Mouse (Mus musculus): ENCODE data around the gene Furin.

The Furin gene

DNA sequence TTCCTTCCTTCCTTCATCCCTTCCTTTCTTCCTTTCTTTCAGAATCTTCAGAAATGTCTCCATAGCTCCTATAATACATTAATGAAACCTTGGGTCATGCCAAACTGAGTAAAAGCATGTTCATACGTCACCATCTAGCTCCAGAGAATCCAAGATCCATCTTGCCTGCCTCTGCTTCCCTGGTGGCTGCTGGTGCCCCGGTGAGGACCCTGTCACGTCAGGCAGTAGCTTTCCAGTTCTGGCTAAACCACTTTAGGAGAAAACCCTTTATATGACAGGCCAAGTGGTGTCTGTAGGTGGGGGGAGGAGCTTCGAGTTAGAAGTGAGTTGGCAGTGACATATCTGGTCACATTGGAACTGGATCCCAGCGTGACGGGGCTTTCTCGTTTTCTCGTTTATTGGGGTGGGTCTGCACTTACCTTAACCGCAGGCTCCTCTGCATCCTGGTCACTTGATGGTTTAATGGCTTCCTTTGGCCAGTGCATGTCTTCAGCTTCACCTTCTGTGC is at the start of gene Furin:
Gene Furin, minus strand, starts transcription at position 249 of the 508 bp plus-strand sequence.
- no peak for DNase-seq

- peak in 1 of 2 experiments; percentile 16 for DNase-seq
These were observed 49.5 kb upstream of the Furin start for GRCm38 (mm10) chr7:80454786-80455185.

DNA sequence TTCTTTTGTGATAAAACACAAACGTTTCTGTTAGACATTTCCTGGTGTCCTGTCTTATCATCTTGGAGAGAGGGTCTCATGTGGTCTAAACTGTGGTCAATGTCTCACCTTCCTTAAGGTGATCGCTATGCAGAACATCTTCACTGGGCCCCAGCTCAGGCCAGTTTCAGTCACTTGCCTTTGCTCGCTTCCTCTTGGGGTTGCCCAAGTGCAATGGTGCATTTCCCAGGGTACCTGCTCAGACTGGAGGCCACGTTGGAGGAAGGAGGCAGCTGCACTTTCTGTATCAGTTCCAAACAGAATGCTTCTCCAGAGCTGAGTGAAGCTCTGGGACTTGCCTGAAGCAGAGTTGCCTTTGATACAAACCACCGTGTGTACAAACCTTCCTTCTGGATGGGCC is 48.8 kb upstream of the Furin start:
- DNase-seq: no peak

- no peak for DNase-seq
These were observed 47.9 kb upstream of the Furin start for GRCm38 (mm10) chr7:80453121-80453520.

DNA sequence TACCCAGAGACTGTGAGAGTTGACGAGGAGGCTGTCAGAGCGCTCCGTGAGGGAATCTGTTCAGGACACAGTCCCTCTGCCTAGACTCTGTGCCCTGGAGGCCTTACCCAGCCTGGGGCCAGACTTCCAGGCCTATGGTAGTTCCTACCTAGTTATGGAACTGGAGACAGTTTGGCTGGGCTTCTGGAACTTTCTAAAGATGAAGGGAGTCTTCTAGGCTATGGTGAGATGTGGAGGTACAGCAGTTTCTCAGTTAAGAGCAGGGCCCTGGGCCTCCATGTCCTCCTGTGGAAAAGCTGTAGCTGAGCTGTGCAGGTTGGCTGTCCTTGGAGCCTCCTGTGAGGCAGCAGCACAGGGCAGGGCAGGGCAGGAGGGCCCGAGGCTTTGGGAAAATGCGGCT is 47.0 kb upstream of the Furin start:
- DNase-seq: no peak

GRCm38 (mm10) chr7:80451550-80452232 is 46.5 kb upstream of the Furin start:
- no peak for DNase-seq

- DNase-seq: no peak
These were observed 45.1 kb upstream of the Furin start for GRCm38 (mm10) chr7:80450354-80450753.

DNA sequence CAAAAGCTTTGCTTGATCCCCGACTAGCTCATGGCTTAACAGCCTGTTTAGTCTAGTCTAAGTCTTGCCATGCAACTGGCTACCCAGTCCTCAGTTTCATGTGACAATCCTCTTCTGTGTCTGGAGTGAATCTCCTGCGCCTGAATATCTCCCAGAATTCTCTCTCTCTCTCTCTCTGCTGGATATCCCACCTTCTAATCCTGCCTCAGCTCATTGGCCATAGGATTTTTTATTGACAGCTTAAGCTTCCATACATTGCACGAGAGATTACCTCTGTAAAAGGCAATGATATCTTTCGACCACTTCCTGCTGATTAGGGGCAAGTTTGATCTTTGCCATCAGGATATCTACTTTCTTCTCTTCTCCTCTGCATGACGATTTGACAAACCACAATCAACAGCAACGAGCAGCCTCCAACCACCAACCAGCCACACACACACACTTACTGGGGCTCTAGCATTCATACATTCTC is 44.4 kb upstream of the Furin start:
- DNase-seq: no peak

GRCm38 (mm10) chr7:80447336-80447735 is 42.1 kb upstream of the Furin start:
- no peak for DNase-seq

DNA sequence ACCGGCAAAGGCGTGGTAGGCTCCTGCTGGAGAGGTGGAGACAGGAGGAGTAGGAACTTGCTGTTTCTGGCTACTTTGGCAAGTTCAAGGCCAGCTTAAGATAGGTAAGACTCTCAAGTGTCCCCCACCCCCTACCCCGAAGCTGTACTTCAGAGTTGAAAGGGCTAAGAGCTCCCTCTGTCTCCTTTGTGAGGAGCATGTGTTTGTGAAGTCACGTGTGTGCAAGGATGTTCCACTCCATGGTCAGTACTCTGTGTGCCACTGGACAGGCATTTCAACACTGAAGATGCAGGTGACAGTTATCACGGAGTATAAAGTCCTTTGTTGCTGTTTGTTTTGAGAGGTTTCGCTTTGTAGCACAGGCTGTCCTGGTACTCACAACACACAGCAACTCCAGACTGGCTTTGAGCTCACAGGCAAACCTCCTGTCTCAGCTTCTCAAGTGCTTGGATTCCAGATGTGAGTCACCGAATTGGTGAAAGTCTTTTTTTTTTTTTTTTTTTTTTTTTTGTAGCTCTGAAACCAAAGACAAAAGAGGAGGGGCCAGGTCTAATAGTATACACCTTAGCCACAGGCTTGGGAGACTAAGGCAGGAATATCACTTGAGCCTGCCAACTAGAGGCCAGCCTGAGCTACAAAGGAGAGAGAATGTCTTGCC is 41.1 kb upstream of the Furin start:
- peak; percentile 19 to 50 for DNase-seq

DNA sequence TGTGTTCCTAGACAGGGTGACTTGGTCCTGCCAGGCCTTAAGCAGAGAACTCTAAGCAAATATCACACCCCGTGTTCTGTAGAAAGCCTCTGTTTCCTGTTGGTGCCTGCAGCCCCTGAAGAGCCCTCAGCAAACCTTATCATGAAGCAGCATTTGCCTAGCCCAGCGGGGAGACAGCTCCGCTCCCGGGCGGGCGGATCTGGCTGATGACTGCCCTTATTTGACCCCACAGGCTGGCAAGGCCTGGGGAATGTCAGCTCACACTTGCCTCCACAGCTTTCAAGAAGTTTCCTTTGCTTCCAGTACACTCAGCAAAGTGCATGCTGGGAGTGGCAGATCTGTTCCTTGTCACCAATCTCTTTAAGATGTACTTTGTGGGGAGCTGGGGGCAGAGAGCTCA is 40.3 kb upstream of the Furin start:
- peak; percentile 67 to 79 for DNase-seq

GRCm38 (mm10) chr7:80444401-80445249 is 39.4 kb upstream of the Furin start:
- no peak for DNase-seq

DNA sequence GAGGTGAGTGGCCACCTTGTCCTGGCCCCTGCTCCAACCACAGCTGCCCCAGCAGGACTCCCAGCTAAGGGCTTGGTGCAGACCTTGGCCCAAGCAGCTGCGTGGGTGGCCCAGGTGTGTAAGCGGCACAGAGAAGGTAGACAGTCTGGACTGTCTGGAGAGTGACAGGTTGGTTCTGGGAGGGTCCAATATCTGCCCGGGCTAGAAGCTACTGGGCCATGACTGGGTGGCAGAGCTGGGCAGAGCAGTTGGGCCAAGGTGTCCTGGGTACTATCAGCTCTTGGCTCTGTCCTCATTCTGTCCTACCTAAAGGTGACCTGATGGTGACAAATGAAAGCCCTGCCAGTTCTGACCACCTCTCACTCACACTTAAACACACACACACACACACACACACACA is 37.9 kb upstream of the Furin start:
- DNase-seq: no peak

DNA sequence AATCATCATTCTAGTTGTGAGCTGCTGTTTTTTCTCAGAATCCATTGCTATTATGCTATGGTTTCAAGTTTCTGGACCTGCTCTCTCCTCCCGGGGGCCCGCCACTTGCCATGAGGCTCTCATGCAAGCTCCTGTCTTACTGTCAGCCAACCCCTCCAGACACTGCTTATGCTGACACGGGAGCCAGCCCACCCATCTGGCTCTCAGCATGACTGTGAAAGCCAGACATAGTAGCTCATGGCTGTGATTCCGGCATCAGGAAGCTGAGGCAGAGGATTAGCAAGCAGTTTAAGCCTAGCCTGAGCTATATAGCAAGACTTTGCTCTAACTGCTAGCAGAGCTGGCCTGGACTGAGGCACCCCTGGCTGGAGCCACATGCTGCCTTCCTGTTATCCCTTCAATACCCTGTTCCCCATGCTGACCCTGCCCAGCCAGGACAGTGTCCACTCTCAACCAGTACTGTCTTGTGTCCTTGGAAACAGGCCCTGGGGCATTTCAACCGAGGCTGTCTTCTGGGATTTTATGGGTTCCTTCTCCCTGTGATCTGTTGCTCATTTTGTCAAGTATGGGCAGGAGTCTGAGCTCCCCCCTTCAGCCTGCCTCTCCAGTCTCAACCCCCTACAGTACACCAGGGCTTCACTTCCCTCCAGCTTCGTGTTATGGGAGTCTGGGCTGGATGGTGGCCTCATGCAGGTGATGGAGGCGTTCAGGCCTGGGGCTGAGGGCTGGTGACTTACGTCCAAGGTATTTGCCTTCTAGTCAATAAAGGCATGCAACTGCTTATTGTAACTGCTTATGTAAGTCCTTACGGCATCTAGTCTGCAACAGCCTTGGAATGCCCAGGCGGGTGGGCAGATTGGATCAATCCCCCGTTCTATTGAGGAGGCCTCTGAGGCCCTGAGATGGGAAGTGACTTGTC is 37.0 kb upstream of the Furin start:
- DNase-seq: peak; percentile 27 to 41

DNA sequence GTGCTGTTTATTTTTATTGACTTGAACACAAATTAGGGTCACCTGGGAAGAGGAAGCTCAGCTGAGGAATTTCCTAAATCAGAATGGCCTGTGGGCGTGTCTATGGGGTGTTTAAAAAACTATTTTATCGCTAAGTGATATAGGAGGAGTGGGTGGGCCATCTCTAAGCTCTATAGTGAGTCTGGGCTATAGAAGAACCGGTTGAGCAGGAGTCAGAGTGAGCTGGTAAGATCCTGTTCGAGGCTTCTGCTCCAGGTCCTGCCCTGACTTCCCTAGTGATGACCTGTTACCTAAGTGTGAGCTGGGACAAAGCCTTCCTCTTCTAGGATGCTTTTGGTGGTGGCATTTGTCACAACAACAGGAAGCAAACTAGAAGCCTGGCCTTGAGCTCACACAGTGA is 35.4 kb upstream of the Furin start:
- no peak for DNase-seq

DNA sequence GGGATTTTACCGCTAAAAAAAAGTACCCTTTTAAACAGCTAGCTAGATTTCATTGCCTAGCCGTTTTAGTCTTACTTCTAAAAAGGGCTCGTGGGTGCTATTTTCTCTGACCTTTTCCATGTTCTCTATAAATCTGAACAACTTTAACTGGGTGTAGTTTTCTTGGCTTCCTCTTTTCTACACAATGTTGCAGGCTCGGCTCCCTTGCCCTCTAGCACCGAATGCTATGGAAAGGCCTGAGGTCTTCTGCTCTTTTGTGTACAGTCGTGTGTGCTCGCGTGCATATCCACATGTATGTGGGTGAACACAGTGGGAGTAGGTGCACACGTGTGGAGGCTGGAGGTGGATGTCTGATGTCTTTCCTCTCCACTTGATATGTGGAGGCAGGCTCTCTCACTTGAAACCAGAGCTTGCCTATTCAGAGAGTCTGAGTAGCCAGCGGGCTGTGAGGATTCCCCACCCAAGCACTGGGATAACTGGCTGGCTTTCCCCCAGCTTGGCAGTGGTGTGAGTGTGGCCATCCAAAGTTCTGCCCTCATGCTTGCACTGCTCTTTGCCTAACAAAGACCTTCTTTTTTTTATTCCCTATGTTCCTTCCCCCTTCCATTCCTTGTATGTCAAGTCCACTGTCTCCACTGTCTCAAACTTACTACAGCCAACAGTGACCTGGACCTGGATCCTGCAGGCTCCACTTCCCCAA is 34.7 kb upstream of the Furin start:
- DNase-seq: no peak

DNA sequence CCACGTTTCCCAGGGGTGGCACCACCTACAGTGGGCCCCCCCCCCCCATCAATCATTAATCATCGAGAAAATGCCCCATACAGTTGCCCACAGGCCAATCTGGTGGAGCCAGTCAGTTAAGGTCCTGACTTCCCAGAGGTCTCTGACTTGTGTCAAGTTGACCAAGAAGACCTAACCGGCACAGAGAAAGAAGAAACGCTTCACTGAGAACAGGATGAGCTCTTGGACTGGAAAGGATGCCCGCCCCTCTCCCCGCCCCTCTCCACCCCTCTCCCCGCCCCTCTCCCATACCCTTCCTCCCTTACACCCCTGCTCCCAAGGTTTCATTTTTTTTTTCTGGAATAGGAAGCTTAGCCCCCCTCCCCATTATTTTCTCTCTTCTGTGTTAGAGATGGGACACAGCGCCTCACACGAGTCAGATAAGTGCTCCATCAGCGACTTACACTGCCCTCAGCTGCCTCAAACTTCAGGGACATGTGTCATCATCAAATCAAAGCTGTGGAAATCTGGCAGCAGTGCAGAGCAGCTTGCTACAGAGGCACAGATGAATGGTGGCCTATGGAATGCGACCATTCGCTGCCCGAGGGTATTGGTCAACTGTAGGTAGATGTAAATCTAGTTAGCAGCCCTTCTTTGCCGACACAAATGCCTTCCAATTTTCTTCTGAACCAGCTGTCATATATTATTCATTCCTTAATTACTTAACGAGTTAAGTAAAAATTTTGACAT is 34.0 kb upstream of the Furin start:
- no peak for DNase-seq

GRCm38 (mm10) chr7:80436571-80436970 is 31.3 kb upstream of the Furin start:
- no peak for DNase-seq

- no peak for DNase-seq
These were observed 30.4 kb upstream of the Furin start for GRCm38 (mm10) chr7:80435594-80435993.

DNA sequence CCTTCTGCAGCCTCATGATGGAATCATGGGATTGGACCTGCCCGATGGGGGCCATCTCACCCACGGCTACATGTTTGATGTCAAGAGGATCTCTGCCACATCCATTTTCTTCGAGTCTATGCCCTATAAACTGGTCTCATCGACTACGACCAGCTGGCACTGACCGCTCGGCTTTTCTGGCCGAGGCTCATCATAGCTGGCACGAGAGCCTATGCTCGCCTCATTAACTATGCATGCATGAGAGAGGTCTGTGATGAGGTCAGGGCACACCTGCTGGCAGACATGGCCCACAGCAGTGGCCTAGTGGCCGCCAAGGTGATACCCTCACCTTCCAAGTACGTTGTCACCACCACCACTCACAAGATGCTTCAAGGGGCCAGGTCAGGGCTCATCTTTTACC is 24.4 kb upstream of the Furin start:
- DNase-seq: no peak

GRCm38 (mm10) chr7:80427730-80428129 is 22.5 kb upstream of the Furin start:
- no peak for DNase-seq

Measured in lung, adult 18-20 months (tissue).